Mouse (Mus musculus): ENCODE data around the gene Lgr6. TPM values are rescaled to one million over a fixed set of nuclear protein-coding genes. Genes with fewer than 3 reads are reported as not detected.

The Lgr6 gene
- polyA plus RNA-seq, 1 experiment from 2014 or later: 3.4 TPM

DNA sequence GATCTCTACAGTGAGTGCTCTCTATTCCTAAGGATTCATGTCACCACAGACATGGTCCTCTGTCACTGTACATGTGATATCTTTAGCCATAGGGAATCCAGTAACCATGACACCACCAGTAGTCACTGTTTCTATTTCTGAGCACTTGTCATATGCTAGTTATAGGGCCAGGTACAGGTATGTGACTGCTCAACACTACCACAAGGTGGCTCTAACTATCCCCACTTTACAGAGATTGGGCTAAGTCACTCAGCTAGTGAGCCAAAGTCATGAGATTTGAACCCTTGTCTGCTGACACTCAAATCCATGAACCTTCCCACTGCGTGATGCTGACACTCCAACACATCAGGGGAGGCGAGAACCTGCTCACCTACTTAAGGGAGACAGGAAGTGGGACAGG is 75.0 kb downstream of the Lgr6 start:
- ATAC-seq (replicated peaks; ENCODE audit: insufficient number of reproducible peaks, insufficient read depth, low FRiP score, low read depth): no peak
- H3K27me3 ChIP-seq: no peaks in the 10 kb centered on the region
- H3K4me3 ChIP-seq: no peak overlapping the region
- H3K4me2 ChIP-seq: no peak overlapping the region
- H3K9me3 ChIP-seq (replicated peaks): no peaks in the 10 kb centered on the region
- no peak overlapping the region for H3K27ac ChIP-seq
- H3K4me1 ChIP-seq (replicated peaks): no peaks in the 10 kb centered on the region
- WGBS: 74% methylated on average over 2 of the region's 2 CpGs
- no peak overlapping the region for H3K9ac ChIP-seq
- H3K36me3 ChIP-seq: no peaks in the 10 kb centered on the region

GRCm38 (mm10) chr1:135026275-135026674 is 78.8 kb downstream of the Lgr6 start:
- 84% methylated on average over 1 of the region's 1 CpGs for WGBS
- no peaks in the 10 kb centered on the region for H3K27me3 ChIP-seq

GRCm38 (mm10) chr1:135023583-135023982 is 81.5 kb downstream of the Lgr6 start:
- WGBS: 74% methylated on average over 1 of the region's 1 CpGs
- H3K4me2 ChIP-seq: no peak overlapping the region

More at GRCm38 (mm10) chr1:135026275-135026674, 78.8 kb downstream of the Lgr6 start:
- Histone ChIP-seq H3K4me3 (no peak overlapping the region), H3K4me1 (replicated peaks) (peaks cover 13% of the 10 kb centered on the region), H3K4me2 (no peak overlapping the region), H3K27ac (no peak overlapping the region), H3K9ac (no peak overlapping the region), H3K9me3 (replicated peaks) (no peaks in the 10 kb centered on the region), H3K36me3 (no peaks in the 10 kb centered on the region)
- ATAC-seq (replicated peaks; ENCODE audit: insufficient number of reproducible peaks, insufficient read depth, low FRiP score, low read depth): no peak

DNA sequence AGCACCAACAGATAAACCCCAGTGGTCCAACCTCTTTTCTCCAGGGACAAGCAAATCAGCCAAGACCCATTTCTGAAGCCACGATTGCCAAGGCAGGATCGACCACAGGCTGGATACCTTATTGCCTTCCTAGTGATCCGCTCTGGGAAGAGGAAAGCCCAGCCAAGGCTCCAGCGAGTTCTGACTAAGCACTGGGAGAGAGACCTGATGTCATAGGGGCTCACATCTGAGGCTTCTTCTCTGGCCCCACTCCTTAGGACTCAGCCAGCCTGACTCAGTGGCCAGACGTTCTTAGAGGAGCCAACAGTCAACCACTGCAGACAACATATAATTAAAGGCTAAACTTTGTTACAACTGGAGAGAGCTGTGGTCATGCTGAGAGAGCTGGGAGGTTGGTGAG is 83.1 kb downstream of the Lgr6 start:
- Histone ChIP-seq H3K9ac (no peak overlapping the region), H3K36me3 (no peaks in the 10 kb centered on the region), H3K4me2 (no peak overlapping the region), H3K9me3 (replicated peaks) (no peaks in the 10 kb centered on the region), H3K27ac (peak overlapping the region; percentile 76), H3K27me3 (no peaks in the 10 kb centered on the region), H3K4me3 (no peak overlapping the region), H3K4me1 (replicated peaks) (peaks cover 53% of the 10 kb centered on the region)
- no peak for ATAC-seq (replicated peaks; ENCODE audit: insufficient number of reproducible peaks, insufficient read depth, low FRiP score, low read depth)
- 62% methylated on average over 5 of the region's 5 CpGs for WGBS

More at GRCm38 (mm10) chr1:135023583-135023982, 81.5 kb downstream of the Lgr6 start:
- Histone ChIP-seq H3K4me1 (replicated peaks) (peaks cover 39% of the 10 kb centered on the region), H3K4me3 (no peak overlapping the region), H3K9me3 (replicated peaks) (no peaks in the 10 kb centered on the region), H3K27me3 (no peaks in the 10 kb centered on the region), H3K36me3 (no peaks in the 10 kb centered on the region), H3K9ac (no peak overlapping the region), H3K27ac (no peak overlapping the region)
- ATAC-seq (replicated peaks; ENCODE audit: insufficient number of reproducible peaks, insufficient read depth, low FRiP score, low read depth): no peak

GRCm38 (mm10) chr1:135020970-135021369 is 84.1 kb downstream of the Lgr6 start:
- H3K27me3 ChIP-seq: no peaks in the 10 kb centered on the region
- no peak overlapping the region for H3K4me3 ChIP-seq
- H3K4me2 ChIP-seq: peak overlapping the region; percentile 17; the same call in 1 of the 2 replicates
- H3K4me1 ChIP-seq (replicated peaks): peaks cover 62% of the 10 kb centered on the region
- H3K36me3 ChIP-seq: no peaks in the 10 kb centered on the region
- peak; percentile 71 for ATAC-seq (replicated peaks; ENCODE audit: insufficient number of reproducible peaks, insufficient read depth, low FRiP score, low read depth)
- no peak overlapping the region for H3K9ac ChIP-seq
- WGBS: 7% methylated on average over 5 of the region's 5 CpGs
- H3K27ac ChIP-seq: peak overlapping the region; percentile 76
- H3K9me3 ChIP-seq (replicated peaks): no peaks in the 10 kb centered on the region

- no peak for ATAC-seq (replicated peaks; ENCODE audit: insufficient number of reproducible peaks, insufficient read depth, low FRiP score, low read depth)
- no peaks in the 10 kb centered on the region for H3K27me3 ChIP-seq
- H3K36me3 ChIP-seq: no peaks in the 10 kb centered on the region
- H3K4me3 ChIP-seq: no peak overlapping the region
- peaks cover 67% of the 10 kb centered on the region for H3K4me1 ChIP-seq (replicated peaks)
- H3K27ac ChIP-seq: peak overlapping the region; percentile 76
- 69% methylated on average over 5 of the region's 5 CpGs for WGBS
- no peaks in the 10 kb centered on the region for H3K9me3 ChIP-seq (replicated peaks)
- no peak overlapping the region for H3K9ac ChIP-seq
- no peak overlapping the region for H3K4me2 ChIP-seq
Observed at GRCm38 (mm10) chr1:135020281-135020940, 84.7 kb downstream of the Lgr6 start.

DNA sequence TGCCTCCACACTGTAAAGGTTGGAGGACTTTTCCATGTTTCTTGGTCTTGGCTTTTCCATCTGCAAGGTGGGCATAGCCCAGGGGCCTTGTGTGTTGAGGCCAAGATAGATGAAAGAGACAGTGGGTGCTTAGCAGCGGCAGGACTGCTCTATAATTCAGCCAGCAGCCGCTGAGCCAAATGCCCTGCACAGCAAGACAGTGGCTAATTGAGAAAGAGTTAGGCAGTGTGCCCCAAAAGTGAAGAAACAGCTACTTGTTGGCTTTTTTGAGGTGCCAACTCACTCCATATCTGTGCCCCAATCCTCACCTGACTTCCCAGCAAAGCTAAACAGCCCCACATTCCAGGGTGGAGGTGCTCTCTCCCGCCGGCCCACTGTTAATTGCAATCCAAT is 85.3 kb downstream of the Lgr6 start:
- Histone ChIP-seq H3K9me3 (replicated peaks) (no peaks in the 10 kb centered on the region), H3K9ac (no peak overlapping the region), H3K4me2 (no peak overlapping the region), H3K36me3 (no peaks in the 10 kb centered on the region), H3K27ac (no peak overlapping the region), H3K4me3 (no peak overlapping the region), H3K4me1 (replicated peaks) (peaks cover 73% of the 10 kb centered on the region), H3K27me3 (no peaks in the 10 kb centered on the region)
- ATAC-seq (replicated peaks; ENCODE audit: insufficient number of reproducible peaks, insufficient read depth, low FRiP score, low read depth): no peak
- WGBS: 74% methylated on average over 4 of the region's 4 CpGs

- Histone ChIP-seq H3K9me3 (replicated peaks) (no peaks in the 10 kb centered on the region), H3K27me3 (no peaks in the 10 kb centered on the region), H3K4me2 (no peak overlapping the region), H3K27ac (no peak overlapping the region), H3K36me3 (no peaks in the 10 kb centered on the region), H3K9ac (no peak overlapping the region), H3K4me3 (no peak overlapping the region), H3K4me1 (replicated peaks) (peaks cover 78% of the 10 kb centered on the region)
- 40% methylated on average over 13 of the region's 13 CpGs for WGBS
- no peak for ATAC-seq (replicated peaks; ENCODE audit: insufficient number of reproducible peaks, insufficient read depth, low FRiP score, low read depth)
Observed at GRCm38 (mm10) chr1:135019087-135019774, 85.8 kb downstream of the Lgr6 start.

GRCm38 (mm10) chr1:135017656-135018015 is 87.4 kb downstream of the Lgr6 start:
- Histone ChIP-seq H3K36me3 (no peaks in the 10 kb centered on the region), H3K4me2 (no peak overlapping the region), H3K4me3 (no peak overlapping the region), H3K27me3 (no peaks in the 10 kb centered on the region), H3K9me3 (replicated peaks) (no peaks in the 10 kb centered on the region), H3K9ac (no peak overlapping the region), H3K4me1 (replicated peaks) (peaks cover 83% of the 10 kb centered on the region), H3K27ac (no peak overlapping the region)
- 46% methylated on average over 2 of the region's 2 CpGs for WGBS
- ATAC-seq (replicated peaks; ENCODE audit: insufficient number of reproducible peaks, insufficient read depth, low FRiP score, low read depth): no peak

DNA sequence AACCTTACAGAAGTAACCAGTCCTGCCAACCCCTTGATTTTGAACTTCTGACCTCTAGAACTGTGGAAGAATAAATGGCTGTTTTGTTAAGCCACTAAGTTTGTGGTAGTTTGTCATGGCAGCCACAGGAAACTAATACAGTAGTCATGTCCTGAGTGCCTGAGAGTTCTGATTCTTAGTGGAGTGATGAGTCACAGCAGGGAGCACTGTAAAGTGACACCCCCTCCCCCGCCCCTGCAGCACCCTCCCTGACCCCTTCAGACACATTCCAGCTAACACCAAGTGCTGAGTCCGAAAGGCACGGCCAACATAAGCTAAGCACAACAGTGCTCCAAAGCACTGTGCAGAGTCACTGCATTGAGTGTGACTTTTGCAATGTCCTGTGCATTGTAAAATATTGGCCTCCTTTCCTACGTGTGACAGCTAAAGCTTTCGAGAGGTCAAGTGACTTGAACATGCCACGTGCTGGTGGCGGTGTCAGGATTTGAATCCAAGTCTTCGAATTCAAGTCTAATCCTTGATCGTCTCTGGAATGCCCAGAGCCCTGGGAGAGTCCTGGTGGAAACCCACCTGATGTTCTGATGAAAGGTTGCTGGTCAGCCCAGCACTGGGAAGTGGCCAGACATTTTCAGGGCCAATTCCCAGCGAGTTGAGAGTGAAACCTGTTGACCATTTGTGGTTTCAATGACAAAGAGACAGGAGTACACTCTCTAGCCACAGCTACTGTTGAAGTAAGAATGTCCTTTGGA is 88.0 kb downstream of the Lgr6 start:
- Histone ChIP-seq H3K27me3 (no peaks in the 10 kb centered on the region), H3K4me3 (no peak overlapping the region), H3K4me1 (replicated peaks) (peaks cover 83% of the 10 kb centered on the region), H3K36me3 (no peaks in the 10 kb centered on the region), H3K27ac (no peak overlapping the region), H3K9ac (no peak overlapping the region), H3K9me3 (replicated peaks) (no peaks in the 10 kb centered on the region), H3K4me2 (no peak overlapping the region)
- no peak for ATAC-seq (replicated peaks; ENCODE audit: insufficient number of reproducible peaks, insufficient read depth, low FRiP score, low read depth)
- 63% methylated on average over 10 of the region's 10 CpGs for WGBS

DNA sequence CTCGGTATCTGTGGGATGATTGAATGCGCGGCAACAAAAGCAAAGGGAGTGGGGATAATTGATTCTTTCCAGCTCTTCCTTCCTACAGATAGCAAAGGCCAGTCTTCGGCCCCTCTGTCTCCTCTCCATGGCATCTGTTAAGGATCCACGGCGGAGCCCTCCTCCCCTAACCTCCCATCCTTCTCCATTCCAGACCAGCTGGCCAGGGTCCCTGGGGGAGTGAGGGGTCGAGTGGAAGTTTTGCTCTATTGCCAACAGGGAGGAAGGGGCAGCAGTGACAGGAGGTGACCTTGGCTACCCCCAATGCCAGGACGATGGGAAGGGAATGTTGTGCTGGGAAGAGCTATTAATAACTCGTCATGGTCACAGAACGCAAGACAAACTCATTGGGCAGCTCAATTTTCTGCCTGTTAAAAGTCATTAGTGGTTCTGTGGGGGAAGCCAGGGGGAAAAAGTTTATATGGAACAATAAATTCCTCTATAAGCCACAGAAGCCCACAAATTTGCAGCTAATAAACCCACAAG is 90.1 kb downstream of the Lgr6 start:
- no peak overlapping the region; the same call in 1 of the 2 replicates for H3K4me2 ChIP-seq

More for the DNA sequence above, 90.1 kb downstream of the Lgr6 start:
- no peak overlapping the region for H3K4me3 ChIP-seq
- H3K27ac ChIP-seq: peak overlapping the region; percentile 68
- 0 out of 2 replicates have a peak, but pooled peaks have one; percentile 30 for ATAC-seq (replicated peaks; ENCODE audit: insufficient number of reproducible peaks, insufficient read depth, low FRiP score, low read depth)
- no peak overlapping the region for H3K9ac ChIP-seq
- 42% methylated on average over 10 of the region's 10 CpGs for WGBS
- peaks cover 77% of the 10 kb centered on the region for H3K4me1 ChIP-seq (replicated peaks)
- H3K36me3 ChIP-seq: no peaks in the 10 kb centered on the region
- no peaks in the 10 kb centered on the region for H3K27me3 ChIP-seq
- no peaks in the 10 kb centered on the region for H3K9me3 ChIP-seq (replicated peaks)

Measured in heart, embryonic 15.5 days (tissue).